Mouse (Mus musculus) R1 (cell line): ENCODE results near the gene Zfhx2.
A peak's percentile ranks its signal among the peaks of the same experiment; 100 is the strongest.

Experiments used
- DNase-seq: peaks from one replicate; pipeline ENCODE4 v3.0.0-alpha.2; 2018; ENCODE audit warnings: low read depth, low spot score

The Zfhx2 gene

GRCm38 (mm10) chr14:55078366-55078989 is 13.6 kb downstream of the Zfhx2 start:
- no peak for DNase-seq

GRCm38 (mm10) chr14:55077481-55078365 is 14.4 kb downstream of the Zfhx2 start:
- DNase-seq, result peak; percentile 97

GRCm38 (mm10) chr14:55076956-55077355 is 15.2 kb downstream of the Zfhx2 start:
- DNase-seq, result peak; percentile 86

- no peak for DNase-seq
Measured at GRCm38 (mm10) chr14:55076224-55076623, 15.9 kb downstream of the Zfhx2 start.

- no peak for DNase-seq
Measured at GRCm38 (mm10) chr14:55074416-55074815, 17.7 kb downstream of the Zfhx2 start.

- DNase-seq, result peak; percentile 76
Measured at GRCm38 (mm10) chr14:55071756-55072155, 20.4 kb downstream of the Zfhx2 start.

GRCm38 (mm10) chr14:55066042-55066441 is 26.1 kb downstream of the Zfhx2 start:
- peak; percentile 58 for DNase-seq

GRCm38 (mm10) chr14:55065391-55065790 is 26.7 kb downstream of the Zfhx2 start:
- no peak for DNase-seq

- DNase-seq, result peak; percentile 27
Measured at GRCm38 (mm10) chr14:55064481-55065370, 27.4 kb downstream of the Zfhx2 start.

GRCm38 (mm10) chr14:55063581-55064381 is 28.3 kb downstream of the Zfhx2 start:
- DNase-seq, result peak; percentile 16

GRCm38 (mm10) chr14:55063117-55063516 is 29.0 kb downstream of the Zfhx2 start:
- no peak for DNase-seq

- peak; percentile 77 for DNase-seq
Measured at GRCm38 (mm10) chr14:55062626-55063025, 29.5 kb downstream of the Zfhx2 start.

- no peak for DNase-seq
Measured at GRCm38 (mm10) chr14:55061845-55062244, 30.3 kb downstream of the Zfhx2 start.

- DNase-seq, result no peak
Measured at GRCm38 (mm10) chr14:55059931-55060330, 32.2 kb downstream of the Zfhx2 start.

- no peak for DNase-seq
Measured at GRCm38 (mm10) chr14:55059009-55059408, 33.1 kb downstream of the Zfhx2 start.

- no peak for DNase-seq
Measured at GRCm38 (mm10) chr14:55055167-55055834, 36.8 kb downstream of the Zfhx2 start.

- no peak for DNase-seq
Measured at GRCm38 (mm10) chr14:55054191-55054749, 37.9 kb downstream of the Zfhx2 start.

GRCm38 (mm10) chr14:55053708-55054190 is 38.4 kb downstream of the Zfhx2 start:
- no peak for DNase-seq

GRCm38 (mm10) chr14:55053050-55053449 is 39.1 kb downstream of the Zfhx2 start:
- DNase-seq, result no peak

- DNase-seq, result no peak
Measured at GRCm38 (mm10) chr14:55052496-55052895, 39.6 kb downstream of the Zfhx2 start.
